Mouse (Mus musculus): ENCODE results near the gene Nbea.

Gene Nbea

GRCm38 (mm10) chr3:56183159-56184133, at the start of gene Nbea:
Nbea (minus strand) TSS chr3:56183701.
- DNase-seq, result peak; percentile 94 to 96

GRCm38 (mm10) chr3:56229283-56229682, 45.8 kb upstream of the Nbea start:
- DNase-seq, result no peak

- DNase-seq, result no peak
These were observed 32.5 kb upstream of the Nbea start for GRCm38 (mm10) chr3:56215989-56216388.

- DNase-seq, result no peak
These were observed 20.5 kb upstream of the Nbea start for GRCm38 (mm10) chr3:56203968-56204367.

GRCm38 (mm10) chr3:56188238-56188637, 4.7 kb upstream of the Nbea start:
- DNase-seq, result no peak

- DNase-seq, result no peak
These were observed 3.8 kb upstream of the Nbea start for GRCm38 (mm10) chr3:56187131-56187779.

- DNase-seq, result peak; percentile 28 to 68
These were observed 936 bp downstream of the Nbea start for GRCm38 (mm10) chr3:56182371-56183158.

GRCm38 (mm10) chr3:56181991-56182370, 1.5 kb downstream of the Nbea start:
- DNase-seq, result no peak

GRCm38 (mm10) chr3:56181025-56181424, 2.5 kb downstream of the Nbea start:
- peak in 1 of 2 experiments; percentile 14 for DNase-seq

GRCm38 (mm10) chr3:56157864-56158263, 25.6 kb downstream of the Nbea start:
- DNase-seq, result no peak

GRCm38 (mm10) chr3:56126674-56127073, 56.8 kb downstream of the Nbea start:
- DNase-seq, result no peak

- no peak for DNase-seq
These were observed 66.9 kb downstream of the Nbea start for GRCm38 (mm10) chr3:56116647-56117046.

GRCm38 (mm10) chr3:56108101-56108500, 75.4 kb downstream of the Nbea start:
- DNase-seq, result no peak

- DNase-seq, result no peak
These were observed 86.4 kb downstream of the Nbea start for GRCm38 (mm10) chr3:56097105-56097504.

- peak; percentile 27 to 34 for DNase-seq
These were observed 104.4 kb downstream of the Nbea start for GRCm38 (mm10) chr3:56079015-56079612.

- DNase-seq, result peak; percentile 65 to 73
These were observed 115.7 kb downstream of the Nbea start for GRCm38 (mm10) chr3:56067849-56068248.

- no peak for DNase-seq
These were observed 117.0 kb downstream of the Nbea start for GRCm38 (mm10) chr3:56066360-56067040.

GRCm38 (mm10) chr3:56065234-56065633, 118.3 kb downstream of the Nbea start:
- no peak for DNase-seq

- DNase-seq, result no peak
These were observed 137.7 kb downstream of the Nbea start for GRCm38 (mm10) chr3:56045659-56046336.

- DNase-seq, result no peak
These were observed 140.4 kb downstream of the Nbea start for GRCm38 (mm10) chr3:56043091-56043490.

GRCm38 (mm10) chr3:56039494-56039893, 144.0 kb downstream of the Nbea start:
- DNase-seq, result no peak

Measured in cerebellum, adult 18-20 months (tissue).